Mouse (Mus musculus): Measurements from ENCODE around the gene Cc2d1a.

DNA sequence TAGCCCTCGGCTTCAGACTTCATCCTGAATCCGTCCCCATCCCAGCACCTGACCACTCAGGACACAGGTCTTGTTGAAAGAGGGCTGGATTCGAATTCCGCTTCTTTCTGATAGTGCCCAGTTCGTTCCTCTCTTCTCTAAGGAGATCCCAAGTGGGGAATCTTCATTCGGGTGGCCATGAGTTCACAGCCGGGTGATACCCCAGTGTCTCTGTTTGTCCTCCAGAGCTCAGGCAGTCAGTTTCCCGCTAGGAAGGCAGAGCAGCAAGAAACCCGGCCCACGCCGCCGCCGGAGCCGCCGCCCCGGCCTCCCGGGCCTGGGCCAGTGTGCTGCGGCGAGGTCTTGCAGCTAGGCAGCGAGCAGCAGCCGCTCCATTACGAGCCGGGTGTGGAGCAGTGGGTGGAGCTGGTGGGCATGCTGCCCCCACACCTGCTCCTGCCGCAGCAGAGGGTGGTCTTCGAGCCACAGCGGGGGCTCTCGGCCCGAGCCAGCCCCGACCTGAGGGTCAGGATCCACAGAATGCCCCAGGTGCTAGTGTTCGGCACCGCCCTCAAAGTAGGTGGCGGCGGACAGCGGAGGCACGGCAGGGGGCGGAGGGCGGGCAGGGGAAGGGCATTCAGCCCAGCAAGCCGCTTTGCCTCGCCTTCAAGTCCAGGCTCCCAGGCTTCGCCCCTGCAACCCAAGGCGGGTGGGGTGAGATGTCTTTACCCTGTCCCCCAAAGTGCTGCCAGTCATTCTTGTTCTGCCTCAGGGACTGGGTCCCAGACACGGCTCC is 63.2 kb downstream of the Cc2d1a start:
- TF ChIP-seq HCFC1 (IDR thresholded peaks at IDR 0.05; ENCODE audit: borderline replicate concordance, insufficient read depth, low read length) (no peak), ZNF384 (IDR thresholded peaks at IDR 0.05; ENCODE audit: low read depth, low read length) (no peak), CHD2 (IDR thresholded peaks at IDR 0.05; ENCODE audit: low read depth, low read length) (no peak), ZC3H11A (IDR thresholded peaks at IDR 0.05; ENCODE audit: borderline replicate concordance, low read depth, low read length) (no peak)

Data from ES-E14 (cell line).